Mouse (Mus musculus) liver, embryonic 14.5 days (tissue): ENCODE results near the gene Ikzf1.

ENCODE experiments used
- CTCF ChIP-seq: IDR thresholded peaks from 2 replicates; pipeline ENCODE4 v1.5.1; 2016; ENCODE audit warnings: antibody characterized with exemption, low read depth, control low read depth
- EP300 ChIP-seq: IDR thresholded peaks from 2 replicates; pipeline ENCODE4 v1.6.1; 2016; ENCODE audit warnings: antibody characterized with exemption, low read depth

- TF ChIP-seq CTCF (no peak), EP300 (no peak)
These were observed 16.6 kb downstream of the Ikzf1 start for GRCm38 (mm10) chr11:11701378-11701777.
